27 mouse cellular contexts compared by ENCODE assay signal in genomic region chr1:26511368-26511767, GRCm38 (mm10).
A peak's percentile ranks its signal among the peaks of the same experiment; 100 is the strongest.
DNase-seq lines count a peak whose midpoint lies in the region; ATAC-seq and TF ChIP-seq lines count a peak whose summit lies in the region.
"Had no signal": no experiment of that assay in that cellular context is flagged by ENCODE, and none has a peak within 500 bp of the region (broad histone marks: within the 10 kb centered on the region; RNA-seq: fewer than 3 reads in every experiment).

No protein-coding gene starts in this region.

- H3K9me3 ChIP-seq in forebrain, embryonic 13.5 days (replicated peaks): no peaks in the 10 kb centered on the region
- no peaks in the 10 kb centered on the region for H3K9me3 ChIP-seq in forebrain, embryonic 12.5 days
- no peaks in the 10 kb centered on the region for H3K9me3 ChIP-seq in midbrain, embryonic 13.5 days
- H3K9me3 ChIP-seq in midbrain, embryonic 10.5 days (replicated peaks): no peaks in the 10 kb centered on the region
- no peaks in the 10 kb centered on the region for H3K9me3 ChIP-seq in forebrain, postnatal 0 days (ENCODE audit: low read length)
- H3K9me3 ChIP-seq: embryonic facial prominence, embryonic 10.5 days; embryonic facial prominence, embryonic 13.5 days; hindbrain, embryonic 12.5 days; hindbrain, embryonic 15.5 days had no signal

- H3K27ac ChIP-seq in forebrain, embryonic 13.5 days: no peak overlapping the region
- H3K27ac ChIP-seq in forebrain, embryonic 12.5 days: no peak overlapping the region
- H3K27ac ChIP-seq in midbrain, embryonic 13.5 days: no peak overlapping the region
- no peak overlapping the region for H3K27ac ChIP-seq in midbrain, embryonic 10.5 days (replicated peaks)
- no peak overlapping the region for H3K27ac ChIP-seq in forebrain, postnatal 0 days (ENCODE audit: low read depth, low read length)
- H3K27ac ChIP-seq: embryonic facial prominence, embryonic 10.5 days; embryonic facial prominence, embryonic 13.5 days; gastrocnemius, adult 2 months; hindbrain, embryonic 12.5 days; hindbrain, embryonic 15.5 days had no signal

- H3K4me2 ChIP-seq in forebrain, embryonic 13.5 days: no peak overlapping the region
- no peak overlapping the region for H3K4me2 ChIP-seq in forebrain, embryonic 12.5 days
- no peak overlapping the region for H3K4me2 ChIP-seq in midbrain, embryonic 13.5 days (replicated peaks)
- no peak overlapping the region for H3K4me2 ChIP-seq in forebrain, postnatal 0 days (ENCODE audit: low read depth)
- H3K4me2 ChIP-seq: embryonic facial prominence, embryonic 13.5 days; heart, embryonic 11.5 days; hindbrain, embryonic 12.5 days; hindbrain, embryonic 15.5 days had no signal

- H3K27me3 ChIP-seq in forebrain, embryonic 13.5 days: no peaks in the 10 kb centered on the region
- no peaks in the 10 kb centered on the region for H3K27me3 ChIP-seq in forebrain, embryonic 12.5 days
- no peaks in the 10 kb centered on the region for H3K27me3 ChIP-seq in midbrain, embryonic 13.5 days
- H3K27me3 ChIP-seq in midbrain, embryonic 10.5 days (ENCODE audit: low read depth, poor library complexity, severe bottlenecking): no peaks in the 10 kb centered on the region
- H3K27me3 ChIP-seq in forebrain, postnatal 0 days (ENCODE audit: insufficient read depth, low read length): no peaks in the 10 kb centered on the region
- H3K27me3 ChIP-seq: CH12.LX; embryonic facial prominence, embryonic 13.5 days; hindbrain, embryonic 12.5 days; hindbrain, embryonic 15.5 days; Patski had no signal

- no peak for DNase-seq in midbrain, embryonic 10.5 days (ENCODE audit: low spot score)
- DNase-seq in brain, embryonic 14.5 days (ENCODE audit: low read depth): peak; percentile 60
- DNase-seq in forebrain, postnatal 0 days: peak; percentile 14
- no peak for DNase-seq in B cell, adult 2 months
- DNase-seq: adrenal gland, postnatal 10 days; adrenal gland, postnatal 36 days; cerebellum, adult 11-12 months; cerebellum, adult 8-10 months; cerebellum, postnatal 10 days; cerebellum, postnatal 36 days; embryo, embryonic 11 days; gastrocnemius, adult 2 months; gastrocnemius, postnatal 14 days; heart, adult 11 months had no signal

- H3K4me1 ChIP-seq in forebrain, embryonic 13.5 days: no peaks in the 10 kb centered on the region
- no peaks in the 10 kb centered on the region for H3K4me1 ChIP-seq in forebrain, embryonic 12.5 days
- no peaks in the 10 kb centered on the region for H3K4me1 ChIP-seq in midbrain, embryonic 13.5 days (replicated peaks)
- H3K4me1 ChIP-seq in midbrain, embryonic 10.5 days: no peaks in the 10 kb centered on the region
- no peaks in the 10 kb centered on the region for H3K4me1 ChIP-seq in forebrain, postnatal 0 days (ENCODE audit: insufficient read depth)
- H3K4me1 ChIP-seq: embryonic facial prominence, embryonic 10.5 days; embryonic facial prominence, embryonic 13.5 days; hindbrain, embryonic 12.5 days; hindbrain, embryonic 15.5 days had no signal

- WGBS in forebrain, embryonic 13.5 days: 73% methylated on average over 1 of the region's 1 CpGs
- 84% methylated on average over 1 of the region's 1 CpGs for WGBS in forebrain, embryonic 12.5 days
- 75% methylated on average over 1 of the region's 1 CpGs for WGBS in midbrain, embryonic 13.5 days
- 93% methylated on average over 1 of the region's 1 CpGs for WGBS in midbrain, embryonic 10.5 days
- 52% methylated on average over 1 of the region's 1 CpGs for WGBS in forebrain, postnatal 0 days

- H3K4me3 ChIP-seq in forebrain, embryonic 13.5 days: no peak overlapping the region
- H3K4me3 ChIP-seq in forebrain, embryonic 12.5 days (replicated peaks): no peak overlapping the region
- H3K4me3 ChIP-seq in midbrain, embryonic 13.5 days (replicated peaks): no peak overlapping the region
- no peak overlapping the region for H3K4me3 ChIP-seq in midbrain, embryonic 10.5 days
- H3K4me3 ChIP-seq in forebrain, postnatal 0 days (ENCODE audit: low read depth, low read length): no peak overlapping the region
- H3K4me3 ChIP-seq: embryonic facial prominence, embryonic 10.5 days; embryonic facial prominence, embryonic 13.5 days; erythroblast, embryonic 14.5 days; gastrocnemius, adult 2 months; hindbrain, embryonic 12.5 days; hindbrain, embryonic 15.5 days had no signal

- ATAC-seq in forebrain, embryonic 13.5 days: peak; percentile 74; the same call in 1 of the 2 replicates
- ATAC-seq in forebrain, embryonic 12.5 days (ENCODE audit: low FRiP score): no peak
- ATAC-seq in midbrain, embryonic 13.5 days: 0 out of 2 replicates have a peak, but pooled peaks have one; percentile 43
- peak; percentile 70; the same call in 1 of the 2 replicates for ATAC-seq in forebrain, postnatal 0 days
- ATAC-seq in monocyte, adult 5-6 weeks (replicated peaks; ENCODE audit: insufficient number of reproducible peaks, low FRiP score, low TSS enrichment, poor library complexity, severe bottlenecking): no peak
- ATAC-seq: Patski had no signal

- TF ChIP-seq CTCF in brain, embryonic 14.5 days (IDR thresholded peaks at IDR 0.05; ENCODE audit: borderline replicate concordance, extremely low read depth, insufficient read depth, insufficient read length): no peak
- no peak for TF ChIP-seq CTCF in forebrain, postnatal 0 days (IDR thresholded peaks at IDR 0.05; ENCODE audit: low read depth)

- no peak overlapping the region for H3K9ac ChIP-seq in forebrain, embryonic 13.5 days
- H3K9ac ChIP-seq in forebrain, embryonic 12.5 days: no peak overlapping the region
- H3K9ac ChIP-seq in midbrain, embryonic 13.5 days (replicated peaks): no peak overlapping the region
- H3K9ac ChIP-seq in forebrain, postnatal 0 days: no peak overlapping the region
- H3K9ac ChIP-seq: embryonic facial prominence, embryonic 13.5 days; hindbrain, embryonic 12.5 days; hindbrain, embryonic 15.5 days had no signal

- no peak for TF ChIP-seq POLR2A in brain, embryonic 14.5 days (IDR thresholded peaks at IDR 0.05; ENCODE audit: borderline replicate concordance, extremely low read depth, insufficient read depth, insufficient read length, poor library complexity, severe bottlenecking)

- no peaks in the 10 kb centered on the region for H3K36me3 ChIP-seq in forebrain, embryonic 13.5 days (ENCODE audit: poor library complexity, severe bottlenecking)
- no peaks in the 10 kb centered on the region for H3K36me3 ChIP-seq in forebrain, embryonic 12.5 days (replicated peaks)
- H3K36me3 ChIP-seq in midbrain, embryonic 13.5 days: no peaks in the 10 kb centered on the region
- no peaks in the 10 kb centered on the region for H3K36me3 ChIP-seq in midbrain, embryonic 10.5 days
- no peaks in the 10 kb centered on the region for H3K36me3 ChIP-seq in forebrain, postnatal 0 days (ENCODE audit: insufficient read depth)
- H3K36me3 ChIP-seq: embryonic facial prominence, embryonic 10.5 days; embryonic facial prominence, embryonic 13.5 days; G1E; hindbrain, embryonic 12.5 days; hindbrain, embryonic 15.5 days had no signal

Comparison
In these comparisons a context has a peak if more than half of its experiments do, and no peak if none do; other contexts are left out.
1. ATAC-seq: peak in forebrain, embryonic 13.5 days (single experiment), midbrain, embryonic 13.5 days (single experiment) and forebrain, postnatal 0 days (single experiment); none in forebrain, embryonic 12.5 days (single experiment) and monocyte, adult 5-6 weeks (single experiment).
2. DNase-seq: peak in brain, embryonic 14.5 days (single experiment) and forebrain, postnatal 0 days (single experiment); none in midbrain, embryonic 10.5 days (single experiment) and B cell, adult 2 months (0 of 2).